Mouse (Mus musculus): ENCODE measurements around the gene Smad9. TPM values are rescaled to one million over a fixed set of nuclear protein-coding genes. Genes with fewer than 3 reads are reported as not detected.

Smad9 gene
- polyA plus RNA-seq (2017; shearing (Covaris generic)): not detected

DNA sequence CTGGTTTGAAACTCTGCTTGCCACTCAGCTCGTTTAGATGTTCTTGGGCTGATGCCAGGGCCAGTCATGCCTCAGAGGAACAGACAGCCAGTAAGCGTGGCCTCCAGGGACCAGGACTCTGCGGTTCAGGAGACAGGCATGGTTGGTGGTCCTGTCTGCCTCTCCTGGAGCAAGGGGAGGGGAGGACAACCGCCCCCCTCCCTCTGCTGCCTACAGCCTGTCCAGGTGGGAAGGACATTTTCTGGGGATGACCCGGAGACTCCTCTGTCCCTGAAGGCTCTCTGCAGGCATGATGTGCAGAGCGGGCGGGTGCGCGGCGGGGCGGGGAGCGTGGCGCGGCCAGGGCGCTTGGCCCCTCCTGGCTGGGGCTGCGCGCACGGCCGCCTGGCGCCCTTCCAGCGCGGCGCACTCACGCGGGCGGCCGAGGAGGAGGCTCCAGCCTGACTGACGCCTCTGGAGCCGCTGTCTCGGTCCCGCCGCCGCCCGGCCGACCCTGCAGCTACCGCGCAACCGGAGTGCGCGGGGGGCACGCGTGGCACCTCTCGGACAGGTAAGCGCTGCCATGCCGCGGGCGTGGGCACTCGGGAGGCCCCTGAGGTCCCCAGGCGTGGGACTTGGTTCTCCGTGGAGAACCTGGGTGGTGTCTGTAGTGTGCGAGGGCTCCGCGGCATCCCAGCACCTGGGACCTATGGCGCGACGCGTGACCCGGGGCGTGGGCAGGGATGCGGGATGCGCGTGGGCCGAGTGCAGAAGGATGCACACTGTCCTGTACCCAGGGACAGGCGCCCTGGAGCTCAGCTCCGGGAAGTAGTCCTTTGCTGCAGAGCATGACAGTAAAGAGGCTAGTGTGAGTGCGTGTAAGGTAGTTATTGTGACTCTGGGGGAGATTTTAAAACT is at the start of gene Smad9:
Smad9 (plus strand) TSS at position 438 of the 897 bp plus-strand sequence.

DNA sequence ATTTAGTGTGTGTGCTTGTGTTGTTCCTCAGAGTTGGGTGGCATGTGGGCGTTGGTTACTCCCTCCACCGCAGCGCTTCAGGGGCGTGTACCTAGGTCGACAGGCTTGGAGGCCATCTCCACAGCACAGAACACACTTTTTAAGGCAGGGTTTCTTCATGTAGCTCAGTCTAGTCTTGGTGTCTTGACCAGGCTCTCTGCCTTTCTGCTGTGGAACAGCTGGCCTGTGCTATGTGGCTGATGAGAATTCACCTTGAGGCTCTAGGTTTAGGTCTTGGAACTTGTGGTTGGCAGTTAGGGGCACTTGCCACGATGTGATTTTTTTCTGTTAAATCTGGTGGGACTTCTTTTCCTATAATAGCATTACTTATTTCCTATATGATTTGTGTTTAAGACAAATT is 41.1 kb upstream of the Smad9 start, which contains the start of gene Gm21958:
Gm21958 (minus strand) TSS at position 101 of the 400 bp plus-strand sequence.

DNA sequence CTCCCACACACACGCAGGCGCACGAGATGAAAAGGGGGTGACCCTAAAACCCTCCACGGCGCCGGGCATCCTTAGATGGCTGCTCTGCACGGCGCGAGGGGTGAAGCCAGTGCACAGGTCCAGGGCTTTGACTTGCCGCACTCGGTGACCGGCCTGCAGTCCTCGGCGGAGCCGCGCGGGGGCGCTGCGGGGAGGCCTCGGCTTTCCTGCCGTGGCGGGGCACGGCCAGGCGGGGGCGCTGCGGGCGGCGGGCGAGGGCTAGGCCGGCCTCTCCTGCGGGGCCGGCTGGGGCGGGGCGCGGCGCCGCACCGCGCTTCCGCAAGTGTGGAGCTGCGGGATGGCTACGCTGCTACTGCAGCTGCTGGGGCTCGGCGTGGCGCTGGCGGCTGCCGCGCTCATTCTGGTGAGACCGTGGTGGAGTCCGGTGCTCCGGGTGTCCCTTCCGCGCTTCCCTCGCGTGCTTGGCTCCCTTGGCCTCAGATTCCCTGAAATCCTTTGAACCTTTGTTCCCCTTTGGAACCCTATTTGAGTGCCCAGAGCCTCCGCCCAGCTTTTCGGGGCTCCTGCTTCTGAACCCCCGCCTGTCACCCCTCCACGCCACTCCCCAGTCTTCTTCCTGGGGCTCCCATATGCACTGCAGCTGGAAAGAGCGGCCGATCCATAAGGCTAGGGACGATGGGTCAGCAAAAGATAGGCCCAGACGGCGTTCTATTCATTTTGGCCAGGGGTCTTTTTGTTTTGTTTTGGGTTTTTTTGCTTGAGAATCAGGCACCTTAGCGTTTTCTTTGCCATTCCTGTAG is 19.9 kb upstream of the Smad9 start, which contains the start of the genes Exosc8 and Alg5:
Exosc8 (minus strand) TSS at position 147 of the 800 bp plus-strand sequence.
Alg5 (plus strand) TSS at position 293 of the 800 bp plus-strand sequence.

DNA sequence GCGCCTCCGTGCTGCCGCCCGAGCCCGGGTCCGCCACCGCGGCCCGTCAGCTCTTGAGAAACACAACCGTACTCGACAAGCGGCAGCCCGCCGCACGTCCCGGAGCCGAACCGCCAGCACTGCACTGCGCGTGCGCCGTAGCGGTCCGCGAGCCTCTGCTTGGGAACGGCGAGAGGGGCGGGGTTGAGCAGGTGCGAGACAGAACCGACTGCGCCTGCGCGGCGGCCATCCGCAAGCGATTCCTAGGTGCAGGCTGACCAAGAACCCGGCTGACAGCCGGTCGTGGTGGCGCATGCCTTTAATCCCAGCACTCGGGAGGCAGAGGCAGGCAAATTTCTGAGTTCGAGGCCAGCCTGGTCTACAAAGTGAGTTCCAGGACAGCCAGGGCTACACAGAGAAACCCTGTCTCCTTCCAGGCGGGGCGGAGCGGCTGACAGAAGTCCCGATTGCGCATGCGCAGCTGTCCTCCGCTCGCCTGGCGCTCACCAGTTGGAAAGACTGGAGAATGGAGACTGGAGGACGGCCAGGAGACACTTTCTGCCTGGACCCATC is 52.4 kb downstream of the Smad9 start, which contains the start of gene Rfxap:
Rfxap (minus strand) TSS at position 126 of the 552 bp plus-strand sequence.

Other genes starting within 250 kb of the Smad9 start
- gene Supt20, start 62.8 kb upstream of the Smad9 start, polyA plus RNA-seq (2017; shearing (Covaris generic)): 180 TPM
- not detected for gene Gm21958, start 41.2 kb upstream of the Smad9 start, polyA plus RNA-seq (2017; shearing (Covaris generic))
- 105 TPM for gene Exosc8, start 20.2 kb upstream of the Smad9 start, polyA plus RNA-seq (2017; shearing (Covaris generic))
- gene Alg5, start 20.0 kb upstream of the Smad9 start, polyA plus RNA-seq (2017; shearing (Covaris generic)): 52.2 TPM
- gene Rfxap, start 52.2 kb downstream of the Smad9 start, polyA plus RNA-seq (2017; shearing (Covaris generic)): 81.1 TPM
- not detected for gene Sertm1, start 160.3 kb downstream of the Smad9 start, polyA plus RNA-seq (2017; shearing (Covaris generic))

All from effector memory CD4-positive, alpha-beta T cell, adult 7 months (primary cell).